ENCODE assay signal across 18 mouse cellular contexts in the genomic region with DNA sequence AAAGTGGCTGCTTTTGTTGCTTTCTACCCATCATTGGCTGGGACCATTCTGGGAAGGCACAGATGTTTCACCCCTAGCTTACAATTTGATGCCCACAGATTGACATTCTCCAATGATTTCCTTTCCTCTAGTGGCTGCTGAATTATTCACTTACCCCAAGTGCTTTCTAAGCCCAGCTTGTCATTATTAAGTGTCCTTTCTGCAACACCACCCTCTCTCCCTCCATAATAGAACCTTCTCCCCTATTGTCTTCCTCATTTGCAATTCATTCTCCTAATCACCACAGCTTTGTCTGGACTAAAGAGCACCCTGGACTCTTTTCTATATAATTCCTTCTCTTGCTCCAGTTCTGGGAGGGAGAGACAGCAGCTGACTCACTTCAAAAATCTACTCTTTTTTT.
DNase-seq lines count a peak whose midpoint lies in the region; ATAC-seq lines count a peak whose summit lies in the region.
"Had no signal": no experiment of that assay in that cellular context is flagged by ENCODE, and none has a peak within 500 bp of the region (broad histone marks: within the 10 kb centered on the region; RNA-seq: fewer than 3 reads in every experiment).

No protein-coding gene starts in this region.

- H3K9ac ChIP-seq in hindbrain, embryonic 12.5 days = no peak overlapping the region
- no peak overlapping the region for H3K9ac ChIP-seq in neural tube, embryonic 13.5 days
- H3K9ac ChIP-seq: intestine, embryonic 15.5 days; limb, embryonic 13.5 days had no signal

- intact Hi-C loops in heart, postnatal 10 days (cut with DNase I) = no loop called here

- DNase-seq in heart, adult 11 months = peak; percentile 22
- no peak for DNase-seq in heart, postnatal 10 days
- DNase-seq in ZHBTc4 (ENCODE audit: low read depth, low spot score) = peak; percentile 56
- DNase-seq in left cerebral cortex, adult 9 months (ENCODE audit: low spot score in 2 of 2) = no peak
- no peak for DNase-seq in thymus, postnatal 25 days
- no peak for DNase-seq in layer of hippocampus, postnatal 10 days (ENCODE audit: low spot score in 2 of 2)
- DNase-seq: cerebellum, adult 11 months; gastrocnemius, adult 2 months; heart, postnatal 14 days; kidney, postnatal 36 days; layer of hippocampus, postnatal 36 days; right cerebral cortex, postnatal 4 days had no signal

- H3K27me3 ChIP-seq in hindbrain, embryonic 12.5 days = no peaks in the 10 kb centered on the region
- H3K27me3 ChIP-seq in neural tube, embryonic 13.5 days = no peaks in the 10 kb centered on the region
- H3K27me3 ChIP-seq: intestine, embryonic 15.5 days; limb, embryonic 13.5 days had no signal

- no peaks in the 10 kb centered on the region for H3K9me3 ChIP-seq in hindbrain, embryonic 12.5 days (replicated peaks)
- no peaks in the 10 kb centered on the region for H3K9me3 ChIP-seq in neural tube, embryonic 13.5 days
- H3K9me3 ChIP-seq: G1E; intestine, embryonic 15.5 days; limb, embryonic 13.5 days had no signal

- ATAC-seq in hindbrain, embryonic 12.5 days (ENCODE audit: low FRiP score) = peak; percentile 93
- 0 out of 2 replicates have a peak, but pooled peaks have one; percentile 43 for ATAC-seq in neural tube, embryonic 13.5 days (ENCODE audit: low read depth)
- ATAC-seq: activated CD4-positive, CD25-positive, alpha-beta regulatory T cell, adult 4 months; intestine, embryonic 15.5 days had no signal

- no peaks in the 10 kb centered on the region for H3K36me3 ChIP-seq in hindbrain, embryonic 12.5 days
- H3K36me3 ChIP-seq in neural tube, embryonic 13.5 days = no peaks in the 10 kb centered on the region
- H3K36me3 ChIP-seq: G1E; intestine, embryonic 15.5 days; limb, embryonic 13.5 days had no signal

- H3K4me1 ChIP-seq in hindbrain, embryonic 12.5 days = 0 out of 2 replicates have a peak, but pooled peaks cover 4% of the 10 kb centered on the region
- no peaks in the 10 kb centered on the region for H3K4me1 ChIP-seq in neural tube, embryonic 13.5 days (replicated peaks)
- H3K4me1 ChIP-seq: intestine, embryonic 15.5 days; limb, embryonic 13.5 days had no signal

- peak overlapping the region; percentile 50 for H3K27ac ChIP-seq in hindbrain, embryonic 12.5 days
- H3K27ac ChIP-seq in neural tube, embryonic 13.5 days (replicated peaks) = no peak overlapping the region; the same call in 1 of the 2 replicates
- H3K27ac ChIP-seq: gastrocnemius, adult 2 months; intestine, embryonic 15.5 days; limb, embryonic 13.5 days had no signal

- no peak overlapping the region for H3K4me3 ChIP-seq in hindbrain, embryonic 12.5 days
- H3K4me3 ChIP-seq in neural tube, embryonic 13.5 days = no peak overlapping the region
- H3K4me3 ChIP-seq: gastrocnemius, adult 2 months; intestine, embryonic 15.5 days; limb, embryonic 13.5 days had no signal

- no peak overlapping the region for H3K4me2 ChIP-seq in hindbrain, embryonic 12.5 days (replicated peaks)
- no peak overlapping the region for H3K4me2 ChIP-seq in neural tube, embryonic 13.5 days
- H3K4me2 ChIP-seq: intestine, embryonic 15.5 days; limb, embryonic 13.5 days had no signal

Comparison
In these comparisons a context has a peak if more than half of its experiments do, and no peak if none do; other contexts are left out.
1. DNase-seq: peak in heart, adult 11 months (single experiment) and ZHBTc4 (single experiment); none in heart, postnatal 10 days (0 of 2), left cerebral cortex, adult 9 months (0 of 2), thymus, postnatal 25 days (single experiment) and layer of hippocampus, postnatal 10 days (0 of 2).